Mouse (Mus musculus) activated CD4-positive, CD25-positive, alpha-beta regulatory T cell, adult 9 weeks (primary cell): ENCODE measurements around the gene Rad54l2. TPM values are rescaled to one million over a fixed set of nuclear protein-coding genes. Genes with fewer than 3 reads are reported as not detected.

Experiments used
- polyA plus RNA-seq: library from polyadenylated mRNA; unstranded; fragments of 100-300 nt; shearing (Covaris generic); gene quantifications from one replicate; pipeline ENCODE4 v1.2.1, GENCODE M21; 2017

The Rad54l2 gene
- 3.9 TPM for polyA plus RNA-seq

GRCm38 (mm10) chr9:106788812-106789321, at the start of gene Rad54l2:
Rad54l2 (minus strand) TSS chr9:106789194.

GRCm38 (mm10) chr9:106821618-106822380, 32.8 kb upstream of the Rad54l2 start, which contains the start of gene Dcaf1:
Dcaf1 (plus strand) TSS chr9:106821874.

DNA sequence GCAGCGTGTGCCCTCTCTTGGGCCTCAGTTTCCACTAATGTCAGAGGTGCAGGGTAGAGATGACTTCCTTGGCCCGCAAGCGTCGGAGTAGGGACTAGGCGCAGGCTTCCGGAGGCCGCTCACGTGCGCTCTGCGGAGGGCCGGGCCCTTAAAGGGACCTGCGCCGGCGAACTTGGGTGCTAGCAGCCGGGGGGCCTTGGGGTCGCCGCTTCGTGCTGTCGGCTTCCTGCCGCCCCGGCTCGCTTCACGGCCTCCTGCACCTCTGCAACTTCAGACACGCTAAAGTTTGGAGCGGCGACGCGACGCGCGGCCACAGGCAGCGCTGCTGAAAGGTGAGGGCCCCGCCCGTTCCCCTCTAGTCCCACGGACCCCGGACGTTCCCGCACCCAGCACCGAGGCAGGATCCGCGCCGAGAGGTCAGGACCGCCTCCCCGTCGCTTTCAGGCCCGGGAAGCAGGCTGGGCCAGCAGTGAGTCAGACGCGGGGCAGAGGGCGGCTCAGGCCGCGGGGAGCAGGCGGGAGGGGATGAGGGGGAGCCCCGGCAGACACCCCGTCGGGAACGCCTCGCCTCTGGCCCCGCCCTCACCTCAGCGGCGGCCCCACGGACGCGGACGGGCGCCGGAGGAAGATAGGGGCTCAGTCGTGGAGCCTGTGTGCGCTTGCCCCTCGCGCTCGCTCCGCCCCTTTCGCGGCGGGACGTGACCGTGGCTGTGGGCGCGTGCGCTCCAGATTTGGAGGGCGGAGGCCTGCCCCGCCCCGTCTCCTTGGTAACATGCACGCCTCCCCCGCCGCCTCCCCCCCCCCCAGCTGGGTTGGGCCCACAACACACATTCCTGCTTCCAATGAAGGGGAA, 103.5 kb downstream of the Rad54l2 start, which contains the start of gene Tex264:
Tex264 (minus strand) TSS at position 679 of the 853 bp plus-strand sequence.

DNA sequence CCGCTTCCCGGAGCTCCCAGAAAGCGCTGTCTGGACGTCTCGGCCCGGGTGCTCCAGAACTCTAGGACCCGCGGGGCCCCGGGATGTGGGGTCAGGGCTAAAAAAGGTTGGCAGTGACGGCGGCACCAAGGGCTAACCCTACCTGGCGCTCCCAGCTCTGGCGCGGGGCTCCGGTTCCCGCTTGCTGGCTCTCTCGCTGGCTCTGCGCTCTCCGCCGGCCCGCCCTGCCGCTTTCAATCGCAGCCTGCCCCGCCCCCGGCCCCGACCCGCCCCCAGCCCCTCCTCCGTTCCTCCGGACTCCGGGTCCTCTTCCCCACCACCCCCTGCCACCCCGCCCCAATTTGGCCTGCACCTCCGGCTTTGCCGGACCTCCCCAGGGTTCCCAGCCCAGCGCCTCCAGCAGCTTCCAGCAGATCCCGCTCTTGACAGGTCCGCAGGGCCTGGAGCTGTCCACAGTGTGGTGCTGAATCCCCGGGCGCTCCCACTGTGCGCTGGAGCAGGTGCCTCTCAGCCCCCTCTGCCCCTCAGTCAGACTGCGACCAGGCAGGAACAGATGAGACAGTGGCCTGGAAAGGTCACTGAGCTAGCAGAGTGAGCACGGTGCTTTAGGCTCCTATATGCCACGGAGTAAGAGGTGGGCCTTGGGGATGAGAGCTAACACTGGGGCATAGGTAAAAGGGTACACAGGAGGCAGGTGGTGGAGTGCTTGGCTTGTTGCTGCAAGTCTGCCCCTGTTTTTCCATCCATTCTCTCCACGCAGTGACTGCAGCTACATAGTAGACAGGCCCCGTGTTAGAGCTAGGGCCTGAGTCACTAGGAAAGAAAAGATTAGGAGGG, 132.9 kb downstream of the Rad54l2 start, which contains the start of gene Grm2:
Grm2 (minus strand) TSS at position 199 of the 837 bp plus-strand sequence.

Other genes with a start within 250 kb of the Rad54l2 start
- not detected for gene Iqcf3, start 227.6 kb downstream of the Rad54l2 start, polyA plus RNA-seq
- gene Iqcf4, start 218.2 kb downstream of the Rad54l2 start, polyA plus RNA-seq, result not detected
- not detected for gene Iqcf6, start 162.6 kb downstream of the Rad54l2 start, polyA plus RNA-seq
- gene Grm2, start 133.1 kb downstream of the Rad54l2 start, polyA plus RNA-seq, result not detected
- 72.8 TPM for gene Tex264, start 103.3 kb downstream of the Rad54l2 start, polyA plus RNA-seq
- 53.6 TPM for gene Dcaf1, start 32.7 kb upstream of the Rad54l2 start, polyA plus RNA-seq
- gene Rbm15b, start 98.2 kb upstream of the Rad54l2 start, polyA plus RNA-seq, result 1.3 TPM
- 161 TPM for gene Manf, start 102.8 kb upstream of the Rad54l2 start, polyA plus RNA-seq